Mouse (Mus musculus) adrenal gland (tissue): Measurements from ENCODE around the gene Herc3.

Experiments used
- intact Hi-C: fragments of 180-260 bp; cut with DNase I; formaldehyde crosslinking; loops from one replicate; pipeline ENCODE4 v1.15.1; 2025

Herc3 gene

DNA sequence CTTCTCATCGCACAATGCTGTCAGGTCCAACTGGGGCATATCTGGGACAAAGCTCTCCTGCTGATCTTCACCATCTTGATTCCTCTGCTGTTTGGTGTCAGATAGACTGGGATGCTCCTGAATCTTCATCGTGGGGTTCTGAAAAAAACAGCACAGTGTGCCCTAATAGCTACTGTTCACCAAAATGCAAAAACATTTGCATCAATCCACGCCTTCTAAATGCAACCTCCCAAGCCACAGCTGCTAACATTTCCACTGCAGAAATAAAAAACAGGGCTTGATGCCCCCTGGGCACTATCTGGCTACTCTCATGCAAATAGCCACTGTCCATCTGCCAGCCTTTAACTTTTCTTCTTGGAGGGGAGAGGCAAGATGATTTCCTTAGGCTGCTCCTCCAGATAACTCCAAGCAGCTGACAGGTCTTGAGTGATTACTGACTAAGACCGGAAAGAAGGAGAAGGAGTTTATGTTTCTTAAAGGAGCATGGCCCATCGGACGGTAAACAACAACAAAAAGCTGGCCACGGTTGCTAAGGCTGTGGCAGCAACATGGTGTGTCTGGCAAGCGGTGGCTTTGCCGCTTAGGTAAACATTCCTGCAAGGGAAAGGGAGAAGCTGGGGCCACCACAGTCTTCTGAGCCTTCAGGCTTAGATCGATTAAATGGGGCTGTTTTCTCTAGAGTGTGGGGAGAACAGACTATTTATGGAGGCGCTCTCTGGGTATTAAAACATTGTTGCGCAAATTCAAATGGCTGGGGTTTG lies 134.0 kb downstream of the Herc3 start:
- intact Hi-C loops, result no loop called here

DNA sequence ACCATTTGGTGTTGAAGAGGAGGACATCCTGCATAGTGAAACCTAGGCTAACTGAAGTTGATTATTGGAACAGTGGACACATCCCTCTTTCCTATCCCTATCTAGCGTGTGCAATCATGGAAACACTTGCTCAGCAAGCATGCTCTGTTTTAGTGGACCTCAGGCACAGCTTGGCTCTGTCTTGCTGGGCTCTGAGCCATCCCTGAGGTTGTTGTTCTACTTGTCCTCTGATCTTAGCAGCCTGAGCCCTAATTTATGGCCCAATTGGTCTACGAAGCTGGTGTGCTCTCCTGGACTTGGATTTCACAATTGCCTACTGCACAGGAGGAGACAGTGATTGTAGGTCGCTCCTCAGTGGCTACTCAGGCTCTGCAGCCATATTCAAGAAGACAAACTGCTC lies 137.0 kb downstream of the Herc3 start:
- intact Hi-C loops, result no loop called here
